Mouse (Mus musculus) hindbrain, embryonic 12.5 days (tissue): ENCODE measurements at regions not wholly inside any gene's neighbourhood (a gene's known extent, or its start where the extent isn't known, plus 50 kb on each side); places are given as distances from the start of the nearest gene placed in this dataset.
"Not testable (repeated sequence)": the region's sequence is repeated elsewhere in the genome, so short reads cannot be mapped to it uniquely, and the experiment has no call there.

Source experiments
- ATAC-seq: fragments of 200-750 bp; cut with Nextera tagmentation; 2 replicates; pipeline ENCODE4 v1.8.0; 2017; ENCODE audit warnings: moderate TSS enrichment; ENCODE audit not compliant: low FRiP score
- H3K27ac ChIP-seq: fragments of 300-500 bp; sonication (generic); 2 replicates; pipeline ENCODE4 v1.5.1; 2016; ENCODE audit warnings: mild to moderate bottlenecking
- H3K27me3 ChIP-seq: fragments of 300-500 bp; sonication (generic); 2 replicates; pipeline ENCODE4 v1.6.1; 2016; ENCODE audit warnings: mild to moderate bottlenecking
- H3K36me3 ChIP-seq: fragments of 300-500 bp; sonication (generic); 2 replicates; pipeline ENCODE4 v1.6.1; 2016; ENCODE audit warnings: mild to moderate bottlenecking
- H3K4me1 ChIP-seq: fragments of 300-500 bp; sonication (generic); 2 replicates; pipeline ENCODE4 v1.6.1; 2016
- H3K4me2 ChIP-seq: fragments of 300-500 bp; sonication (generic); replicated peaks from 2 replicates; pipeline ENCODE4 v1.6.1; 2016; ENCODE audit warnings: mild to moderate bottlenecking
- H3K4me3 ChIP-seq: fragments of 300-500 bp; sonication (generic); 2 replicates; pipeline ENCODE4 v1.5.1; 2016; ENCODE audit warnings: mild to moderate bottlenecking
- H3K9ac ChIP-seq: fragments of 300-500 bp; sonication (generic); 2 replicates; pipeline ENCODE4 v1.6.1; 2016; ENCODE audit warnings: mild to moderate bottlenecking, moderate library complexity
- H3K9me3 ChIP-seq: fragments of 300-500 bp; sonication (generic); replicated peaks from 2 replicates; pipeline ENCODE4 v1.6.1; 2016; ENCODE audit warnings: mild to moderate bottlenecking
- WGBS: fragments of 180-500 bp; shearing (Covaris S2); methylation state at CpG from one replicate; pipeline ENCODE4 v1.1.7; 2016; 5-methylcytosine and 5-hydroxymethylcytosine counted together

DNA sequence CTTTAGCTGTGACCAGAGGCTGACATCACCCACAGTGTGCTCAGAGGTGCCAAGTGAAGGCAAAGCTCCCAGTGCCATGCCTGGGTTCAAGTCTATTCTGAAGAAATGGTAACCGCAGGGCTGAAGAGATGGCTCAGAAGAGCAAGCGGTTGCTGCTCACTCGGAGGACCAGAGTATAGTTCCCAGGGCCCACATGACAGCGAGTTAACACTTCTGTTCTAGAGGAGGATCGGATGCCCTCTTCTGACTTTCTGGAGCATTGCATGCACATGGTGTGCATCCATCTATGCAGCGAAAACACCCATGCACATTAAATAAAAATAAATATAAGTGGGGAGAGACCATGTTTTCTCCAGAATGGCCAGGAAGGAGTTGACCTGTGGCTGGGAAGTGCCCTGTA is 209.5 kb downstream of the Sorl1 start:
- Histone ChIP-seq H3K4me3 (no peak overlapping the region), H3K27ac (0 out of 2 replicates have a peak overlapping the region, but pooled peaks have one; percentile 52), H3K9me3 (no peaks in the 10 kb centered on the region), H3K36me3 (no peaks in the 10 kb centered on the region), H3K4me1 (peaks cover 23% of the 10 kb centered on the region), H3K4me2 (no peak overlapping the region), H3K9ac (no peak overlapping the region), H3K27me3 (no peaks in the 10 kb centered on the region)
- WGBS: 92% methylated on average over 6 of the region's 6 CpGs
- ATAC-seq: no peak

DNA sequence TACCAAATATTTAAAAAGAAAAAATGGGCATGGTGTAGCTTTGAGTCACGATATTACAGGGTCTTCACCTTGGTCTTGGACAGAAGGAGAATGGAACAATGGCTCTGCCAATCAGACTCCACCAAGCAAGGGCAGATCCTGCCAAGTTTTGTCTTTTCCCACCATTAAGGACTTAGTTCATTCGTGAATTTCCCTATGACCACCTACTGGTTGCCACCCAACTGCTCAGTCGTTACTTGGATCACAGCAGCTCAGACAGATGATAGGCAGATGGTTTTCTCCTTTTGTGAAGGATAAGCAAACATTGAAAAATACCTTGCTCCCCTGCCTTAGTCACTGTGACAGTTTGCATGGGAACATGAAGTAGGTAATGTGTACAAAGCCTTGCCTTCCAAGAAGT is 210.2 kb downstream of the Sorl1 start:
- WGBS: 66% methylated on average over 3 of the region's 3 CpGs
- no peak overlapping the region for H3K9ac ChIP-seq
- ATAC-seq: no peak

DNA sequence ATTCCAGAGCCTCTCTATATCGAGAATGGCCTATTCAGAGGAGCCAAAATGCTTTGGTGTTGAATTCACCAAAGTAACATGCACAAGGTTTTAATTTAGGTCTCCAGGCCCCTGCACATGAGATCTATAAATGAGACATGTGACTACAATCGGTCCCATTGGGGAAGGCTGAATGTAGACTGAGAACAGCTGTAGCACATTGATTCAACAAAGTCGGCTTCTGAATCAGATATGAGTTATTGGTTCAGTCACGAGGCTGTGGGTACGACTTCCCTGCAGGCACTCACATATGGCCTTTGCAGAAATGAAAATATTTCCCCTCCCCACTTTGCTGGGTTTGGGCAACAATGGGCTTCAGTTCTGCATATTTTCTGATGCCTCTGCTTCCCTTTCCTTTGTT is 211.6 kb downstream of the Sorl1 start:
- H3K9me3 ChIP-seq: no peaks in the 10 kb centered on the region
- ATAC-seq: no peak
- WGBS: 74% methylated on average over 5 of the region's 5 CpGs
- H3K4me1 ChIP-seq: 0 out of 2 replicates have a peak, but pooled peaks cover 8% of the 10 kb centered on the region
- H3K27me3 ChIP-seq: no peaks in the 10 kb centered on the region
- no peak overlapping the region for H3K4me2 ChIP-seq
- no peak overlapping the region for H3K4me3 ChIP-seq
- no peak overlapping the region; the same call in 1 of the 2 replicates for H3K27ac ChIP-seq
- no peaks in the 10 kb centered on the region for H3K36me3 ChIP-seq
- H3K9ac ChIP-seq: no peak overlapping the region

More for the DNA sequence above, 210.2 kb downstream of the Sorl1 start:
- no peaks in the 10 kb centered on the region for H3K27me3 ChIP-seq
- no peaks in the 10 kb centered on the region for H3K36me3 ChIP-seq
- peaks cover 16% of the 10 kb centered on the region for H3K4me1 ChIP-seq
- H3K9me3 ChIP-seq: no peaks in the 10 kb centered on the region
- H3K4me3 ChIP-seq: no peak overlapping the region
- no peak overlapping the region for H3K27ac ChIP-seq
- no peak overlapping the region for H3K4me2 ChIP-seq

DNA sequence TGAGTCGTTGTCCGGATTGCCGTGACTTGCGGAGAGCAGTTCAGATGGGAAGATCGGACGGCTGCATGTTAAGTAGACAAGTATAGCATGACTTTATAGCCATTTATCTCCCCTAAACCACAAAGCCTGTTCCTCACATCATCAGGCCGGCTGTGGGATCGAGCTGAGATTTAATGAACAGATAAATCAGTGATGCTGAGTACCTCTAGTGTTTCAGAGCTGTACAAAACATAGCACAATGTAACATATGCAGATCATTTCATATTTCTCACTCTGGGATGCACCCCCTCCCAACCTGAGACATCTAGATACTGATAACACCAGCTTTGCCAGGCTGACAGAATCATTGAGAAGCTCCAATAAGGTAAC is 223.5 kb downstream of the Sorl1 start:
- H3K4me3 ChIP-seq: no peak overlapping the region
- no peak for ATAC-seq
- no peak overlapping the region for H3K9ac ChIP-seq
- H3K27me3 ChIP-seq: no peaks in the 10 kb centered on the region
- no peaks in the 10 kb centered on the region for H3K36me3 ChIP-seq
- no peak overlapping the region for H3K4me2 ChIP-seq
- 78% methylated on average over 8 of the region's 8 CpGs for WGBS
- no peaks in the 10 kb centered on the region for H3K9me3 ChIP-seq
- 0 out of 2 replicates have a peak overlapping the region, but pooled peaks have one; percentile 35 for H3K27ac ChIP-seq
- H3K4me1 ChIP-seq: peaks cover 17% of the 10 kb centered on the region

DNA sequence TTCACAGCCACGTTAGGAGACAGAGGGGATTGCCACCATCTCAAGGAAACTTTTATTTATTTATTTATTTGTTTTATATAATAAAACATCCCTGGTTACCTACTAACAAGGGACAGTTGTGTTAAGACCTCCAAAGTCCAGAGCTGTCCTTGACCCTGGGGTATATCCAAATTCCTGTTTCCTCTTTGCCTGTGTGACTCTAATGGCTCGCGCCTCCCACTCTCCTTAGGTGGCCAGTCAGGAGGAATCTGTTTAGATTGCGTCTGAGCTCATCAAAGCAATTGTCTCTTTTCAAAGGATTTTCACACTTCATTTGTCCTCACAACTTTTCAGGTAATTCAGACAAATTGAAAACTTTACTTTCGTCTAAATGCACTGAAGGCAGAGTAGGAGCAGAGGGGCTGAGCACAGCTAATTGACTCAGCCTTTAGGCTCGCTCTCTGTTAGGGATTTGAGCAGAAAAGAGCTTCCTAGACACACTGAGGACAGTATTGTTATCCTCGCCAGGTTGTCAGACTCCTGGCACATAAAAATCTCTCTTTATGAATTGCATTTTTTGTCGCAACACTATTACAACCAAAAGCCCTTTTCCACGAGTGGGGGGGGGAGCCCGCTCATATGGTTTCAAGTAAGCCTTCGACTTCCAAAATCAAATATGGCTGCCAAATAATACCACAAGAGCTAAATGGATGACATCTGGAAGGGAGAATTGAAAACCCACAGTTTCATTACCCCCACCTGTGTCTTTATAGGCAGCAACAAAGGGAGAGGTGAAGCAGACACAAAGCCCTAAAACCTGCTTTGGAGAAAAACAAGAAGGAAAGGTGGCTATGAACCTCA is 224.1 kb downstream of the Sorl1 start:
- Histone ChIP-seq H3K9ac (no peak overlapping the region), H3K36me3 (no peaks in the 10 kb centered on the region), H3K27ac (peak overlapping the region; percentile 55), H3K4me2 (no peak overlapping the region), H3K4me1 (peaks cover 17% of the 10 kb centered on the region), H3K9me3 (no peaks in the 10 kb centered on the region), H3K27me3 (no peaks in the 10 kb centered on the region), H3K4me3 (no peak overlapping the region)
- WGBS: 49% methylated on average over 11 of the region's 11 CpGs
- ATAC-seq: no peak

DNA sequence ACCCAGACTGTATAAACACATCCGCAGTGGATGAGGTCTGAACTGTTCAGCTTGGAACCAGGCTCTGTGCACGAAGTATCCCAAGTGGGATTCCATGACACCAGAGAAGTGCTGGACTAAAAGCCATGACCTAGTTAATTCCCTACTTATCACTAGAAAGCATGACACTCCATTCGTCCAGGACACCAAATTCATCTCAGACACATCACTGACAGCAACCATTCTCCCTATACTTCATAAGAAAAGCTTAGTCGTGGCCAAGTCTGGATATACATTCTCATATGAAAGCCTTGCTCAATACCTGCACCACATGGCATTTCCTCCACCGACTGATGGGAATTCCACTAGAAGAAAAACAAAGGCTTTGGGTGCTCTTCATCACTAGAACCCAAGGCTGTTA is 229.0 kb downstream of the Sorl1 start:
- H3K27me3 ChIP-seq: no peaks in the 10 kb centered on the region
- no peak overlapping the region for H3K27ac ChIP-seq
- no peak overlapping the region for H3K9ac ChIP-seq
- ATAC-seq: no peak
- no peak overlapping the region for H3K4me2 ChIP-seq
- peaks cover 31% of the 10 kb centered on the region for H3K4me1 ChIP-seq
- H3K36me3 ChIP-seq: no peaks in the 10 kb centered on the region
- H3K4me3 ChIP-seq: no peak overlapping the region
- 89% methylated on average over 5 of the region's 5 CpGs for WGBS
- H3K9me3 ChIP-seq: no peaks in the 10 kb centered on the region

DNA sequence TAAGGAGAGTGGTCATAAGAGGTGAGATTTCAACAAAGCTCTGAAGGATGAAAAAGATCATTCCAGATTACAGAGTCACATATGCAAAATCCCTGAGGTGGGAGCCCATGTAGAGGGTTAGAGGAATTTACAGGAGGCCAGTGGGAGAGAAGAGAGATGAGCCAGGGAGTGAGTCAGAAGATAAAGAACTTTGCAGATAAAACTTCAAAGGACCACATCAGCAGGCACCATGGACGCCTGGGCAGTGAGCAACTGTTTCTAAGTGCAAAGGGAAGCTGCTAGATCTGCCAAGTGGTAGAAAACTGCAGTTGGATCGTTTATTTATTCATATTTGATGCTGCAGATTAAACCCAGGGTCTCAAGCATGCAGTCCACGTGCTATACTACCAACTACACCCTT is 231.3 kb downstream of the Sorl1 start:
- Histone ChIP-seq H3K4me3 (no peak overlapping the region), H3K4me2 (no peak overlapping the region), H3K36me3 (no peaks in the 10 kb centered on the region), H3K27me3 (no peaks in the 10 kb centered on the region), H3K27ac (no peak overlapping the region), H3K9ac (no peak overlapping the region), H3K9me3 (no peaks in the 10 kb centered on the region), H3K4me1 (peaks cover 27% of the 10 kb centered on the region)
- ATAC-seq: no peak
- 65% methylated on average over 3 of the region's 3 CpGs for WGBS

DNA sequence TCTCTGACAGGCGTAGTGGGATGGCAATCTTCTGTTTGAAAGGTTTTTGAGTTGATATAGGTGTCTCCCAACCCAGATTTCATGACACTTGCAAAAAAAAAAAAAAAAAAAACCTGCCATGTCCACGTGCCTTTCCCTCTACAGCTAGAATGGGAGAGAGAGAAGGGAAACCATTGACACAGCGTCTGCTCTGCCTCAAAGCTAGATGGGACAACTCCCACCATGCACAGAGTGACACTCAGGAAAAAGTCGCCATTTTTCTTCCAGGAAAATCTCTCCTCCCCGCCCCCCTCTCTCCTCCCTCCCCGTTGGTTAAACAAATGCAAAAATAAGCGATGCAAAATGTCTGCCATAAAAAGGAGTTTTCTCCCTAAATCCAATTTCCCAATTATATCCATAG is 232.9 kb downstream of the Sorl1 start:
- Histone ChIP-seq H3K27ac (peak overlapping the region; percentile 97), H3K27me3 (no peaks in the 10 kb centered on the region), H3K9me3 (no peaks in the 10 kb centered on the region), H3K36me3 (no peaks in the 10 kb centered on the region), H3K4me1 (peaks cover 27% of the 10 kb centered on the region), H3K9ac (peak overlapping the region; percentile 32; the same call in 1 of the 2 replicates), H3K4me2 (peak overlapping the region; percentile 47), H3K4me3 (no peak overlapping the region)
- ATAC-seq: no peak
- WGBS: 32% methylated on average over 7 of the region's 7 CpGs

DNA sequence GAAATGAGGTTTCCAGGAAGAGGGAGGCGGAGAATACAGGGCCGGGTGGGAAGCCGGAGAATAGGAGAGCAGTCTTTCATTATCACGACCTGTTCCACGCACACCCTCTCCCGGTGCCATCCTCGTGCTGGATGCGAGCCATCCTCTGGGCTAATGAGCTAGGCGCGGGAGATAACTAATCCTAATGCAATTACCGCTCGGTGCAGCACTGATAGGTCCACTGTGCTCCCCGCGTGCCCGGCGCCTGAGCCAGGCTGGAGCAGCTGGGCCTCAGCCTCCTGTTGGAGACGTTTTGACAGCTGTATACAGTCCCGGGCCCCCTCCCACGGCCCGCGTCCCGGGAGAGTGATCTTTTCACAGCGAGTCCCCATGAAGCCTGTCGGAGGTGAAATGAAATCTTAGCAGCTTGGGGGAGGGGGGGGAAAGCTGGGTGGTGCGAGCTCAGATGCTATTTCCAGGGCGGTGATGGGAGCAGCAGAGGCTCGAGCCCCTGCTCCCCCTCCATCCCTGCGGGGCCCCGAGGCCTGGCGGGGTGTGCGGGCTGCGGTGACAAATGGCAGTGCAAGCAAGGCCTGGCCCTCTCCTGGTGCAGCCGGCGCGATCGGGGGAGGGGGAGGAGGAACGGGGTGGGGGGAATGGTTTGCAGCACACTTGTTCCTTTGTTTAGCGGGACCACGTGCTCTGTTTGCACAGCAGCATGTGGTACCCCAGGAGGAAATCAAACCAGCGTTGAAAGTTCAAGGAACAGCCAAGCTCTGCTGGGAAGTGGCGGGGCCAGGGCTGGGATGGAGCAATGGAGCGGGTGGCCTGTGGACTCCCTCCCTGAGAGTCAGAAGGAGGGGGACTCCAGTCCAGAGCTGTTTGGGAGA is 233.6 kb downstream of the Sorl1 start:
- Histone ChIP-seq H3K36me3 (no peaks in the 10 kb centered on the region), H3K4me2 (peak overlapping the region; percentile 47), H3K4me1 (peaks cover 27% of the 10 kb centered on the region), H3K27ac (peak overlapping the region; percentile 97), H3K9me3 (no peaks in the 10 kb centered on the region), H3K9ac (peak overlapping the region; percentile 53), H3K27me3 (no peaks in the 10 kb centered on the region), H3K4me3 (peak overlapping the region; percentile 21)
- ATAC-seq: peak; percentile 99
- 2% methylated on average over 42 of the region's 42 CpGs for WGBS

DNA sequence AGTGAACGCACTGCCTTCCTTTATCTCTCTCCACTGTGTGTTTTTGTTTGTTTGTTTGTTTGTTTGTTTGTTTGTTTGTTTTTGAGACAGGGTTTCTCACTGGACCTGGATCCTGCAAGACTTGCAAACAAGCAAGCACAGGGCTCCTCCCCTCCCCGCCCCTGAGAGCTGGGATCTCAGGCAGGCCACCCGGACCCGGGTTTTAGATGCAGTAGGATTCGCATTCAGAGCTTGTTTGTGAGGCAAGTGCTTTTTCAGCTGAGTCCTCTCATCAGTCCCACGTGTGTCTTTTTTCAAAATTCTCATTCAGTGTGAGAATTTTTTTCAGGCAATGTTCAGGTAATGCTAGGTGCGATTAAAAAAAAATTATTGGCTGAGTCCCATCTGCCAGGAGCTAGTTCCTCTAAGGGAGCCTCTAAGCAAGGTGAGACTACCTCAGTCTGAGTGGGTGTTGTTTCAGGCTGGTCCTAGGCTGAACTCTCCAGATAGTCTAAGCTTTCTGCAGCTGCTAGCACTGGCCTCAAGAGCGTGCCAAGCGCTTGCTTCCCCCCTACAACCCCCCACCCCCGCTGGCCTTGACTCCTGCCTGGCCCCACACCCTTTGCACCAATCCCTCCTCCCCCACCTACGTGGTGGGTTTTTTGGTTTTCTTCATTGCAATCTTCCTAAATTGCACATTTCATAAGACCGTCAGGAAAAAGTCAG is 234.4 kb downstream of the Sorl1 start:
- Histone ChIP-seq H3K36me3 (no peaks in the 10 kb centered on the region), H3K4me3 (peak overlapping the region; percentile 21), H3K4me2 (peak overlapping the region; percentile 47), H3K9me3 (no peaks in the 10 kb centered on the region), H3K4me1 (peaks cover 27% of the 10 kb centered on the region), H3K27me3 (no peaks in the 10 kb centered on the region), H3K9ac (peak overlapping the region; percentile 53), H3K27ac (peak overlapping the region; percentile 97)
- ATAC-seq: peak; percentile 50
- WGBS: 42% methylated on average over 12 of the region's 12 CpGs

DNA sequence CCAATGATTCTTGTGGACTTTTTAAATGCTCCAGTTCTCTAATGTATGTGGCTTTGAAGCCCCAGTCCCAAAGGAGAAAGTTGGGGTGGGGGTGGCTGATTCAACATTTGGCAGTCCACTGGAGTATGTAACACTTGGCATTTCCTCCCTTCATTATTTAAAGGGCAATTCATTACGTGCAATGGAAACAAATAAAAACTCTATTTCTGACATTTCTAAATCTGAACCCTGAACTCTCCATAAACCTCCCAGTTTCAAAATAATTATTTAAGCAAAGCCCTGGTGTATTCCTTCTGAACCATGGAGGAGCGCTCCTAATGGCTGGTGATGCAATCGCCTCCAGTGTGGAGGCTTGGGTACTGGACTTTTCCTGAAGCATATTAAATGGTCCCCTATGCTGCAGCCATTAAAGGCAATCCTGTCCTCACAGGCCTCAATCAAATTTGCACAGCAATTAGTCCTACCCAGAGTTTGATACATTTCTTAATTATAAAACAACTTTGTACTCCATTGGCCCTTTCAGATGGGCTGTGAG is 235.4 kb downstream of the Sorl1 start:
- Histone ChIP-seq H3K4me1 (peaks cover 27% of the 10 kb centered on the region), H3K27me3 (no peaks in the 10 kb centered on the region), H3K4me3 (no peak overlapping the region), H3K9ac (no peak overlapping the region), H3K9me3 (no peaks in the 10 kb centered on the region), H3K36me3 (no peaks in the 10 kb centered on the region), H3K27ac (peak overlapping the region; percentile 97; the same call in 1 of the 2 replicates), H3K4me2 (no peak overlapping the region)
- ATAC-seq: no peak
- 87% methylated on average over 3 of the region's 3 CpGs for WGBS

DNA sequence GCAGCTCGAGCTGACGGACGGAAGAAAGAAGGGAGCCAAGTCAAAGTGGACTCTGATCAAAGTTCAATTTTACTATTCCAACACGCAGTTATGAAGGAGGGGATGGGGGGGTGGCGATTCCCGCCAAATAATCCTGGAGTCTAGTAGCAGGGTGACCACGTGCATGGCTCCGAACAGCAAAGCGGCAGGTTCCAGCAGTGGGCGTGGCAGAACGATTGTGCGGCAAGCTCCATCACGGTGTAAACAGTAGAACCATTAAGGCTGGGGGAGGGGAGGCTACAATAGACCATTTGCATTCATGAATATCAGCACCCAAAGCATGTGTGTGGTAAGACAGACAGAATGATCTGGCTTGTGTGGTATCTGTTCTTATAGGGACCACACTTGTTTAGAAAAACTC is 237.6 kb downstream of the Sorl1 start:
- not testable (repeated sequence) for H3K9me3 ChIP-seq, H3K36me3 ChIP-seq, H3K27me3 ChIP-seq, H3K4me3 ChIP-seq, H3K9ac ChIP-seq, H3K27ac ChIP-seq, H3K4me2 ChIP-seq, ATAC-seq
- peaks cover 20% of the 10 kb centered on the region for H3K4me1 ChIP-seq
- 84% methylated on average over 13 of the region's 13 CpGs for WGBS
